Mouse (Mus musculus): ENCODE data around the gene Npcd.

- TF ChIP-seq POLR2A (IDR thresholded peaks at IDR 0.05; ENCODE audit: low read depth, low read length), result no peak
- peak; percentile 77 for TF ChIP-seq CTCF (IDR thresholded peaks at IDR 0.05; ENCODE audit: borderline replicate concordance, insufficient read depth, low read length)
These were observed 1.8 kb downstream of the Npcd start for GRCm38 (mm10) chr15:79832064-79832900.

All from embryonic fibroblast, embryonic 13.5 days (primary cell).